Mouse (Mus musculus) G1E (cell line): Measurements from ENCODE around the gene Plbd2. TPM values are rescaled to one million over a fixed set of nuclear protein-coding genes. Genes with fewer than 3 reads are reported as not detected.

Source experiments
- ATAC-seq: 2 replicates; pipeline ENCODE4 v1.8.0; 2016; ENCODE audit warnings: mild to moderate bottlenecking; ENCODE audit not compliant: insufficient number of reproducible peaks, poor library complexity, low FRiP score, severe bottlenecking; ENCODE audit errors: extremely low read depth
- DNase-seq: peaks from one replicate; pipeline ENCODE4 v3.0.0; 2012; ENCODE audit warnings: low spot score
- H3K27me3 ChIP-seq: 2 replicates; pipeline ENCODE4 v1.6.1; 2012; ENCODE audit warnings: mild to moderate bottlenecking, low read length, inconsistent platforms; ENCODE audit not compliant: insufficient read depth
- H3K36me3 ChIP-seq: replicated peaks from 2 replicates; pipeline ENCODE3; 2012; ENCODE audit warnings: mild to moderate bottlenecking, inconsistent platforms
- H3K4me1 ChIP-seq: 2 replicates; pipeline ENCODE4 v1.6.1; 2012; ENCODE audit warnings: low read depth, low read length, inconsistent platforms, mixed read lengths; ENCODE audit not compliant: insufficient read depth
- H3K4me3 ChIP-seq: 2 replicates; pipeline ENCODE4 v1.5.1; 2012; ENCODE audit warnings: low read depth, mild to moderate bottlenecking, inconsistent platforms, low read length, moderate library complexity, mixed read lengths
- H3K9me3 ChIP-seq: replicated peaks from 2 replicates; pipeline ENCODE4 v1.6.1; 2012; ENCODE audit warnings: inconsistent platforms
- CTCF ChIP-seq: IDR thresholded peaks from 2 replicates; pipeline ENCODE4 v1.5.1; 2012; ENCODE audit warnings: low read depth, low read length, inconsistent platforms, mixed read lengths
- GATA1 ChIP-seq: IDR thresholded peaks from 2 replicates; pipeline ENCODE4 v1.6.1; 2012; ENCODE audit warnings: borderline replicate concordance, low read length, inconsistent platforms, mixed read lengths
- GATA2 ChIP-seq: IDR thresholded peaks from 2 replicates; pipeline ENCODE4 v1.6.1; 2012; ENCODE audit warnings: low read depth, low read length, inconsistent platforms, borderline replicate concordance
- POLR2AphosphoS5 ChIP-seq: IDR thresholded peaks from 2 replicates; pipeline ENCODE4 v1.6.1; 2012; ENCODE audit warnings: low read depth, low read length, inconsistent platforms; ENCODE audit not compliant: insufficient replicate concordance
- TAL1 ChIP-seq: conservative IDR thresholded peaks from 2 replicates; pipeline ENCODE4 v1.6.1; 2012; ENCODE audit warnings: low read depth, low read length, inconsistent platforms, mixed read lengths
- polyA plus RNA-seq: library from polyadenylated mRNA; stranded (reverse); fragments of >175 nt; gene quantifications from 2 replicates; pipeline ENCODE4 v1.2.3, GENCODE M21; 2012
- total RNA-seq, 2 experiments: library from RNA; stranded (forward) in 1 of 2; stranded (reverse) in 1 of 2; fragments of 200-1000 nt in 1 of 2; fragments of >200 nt in 1 of 2; fragmentation: Nextera tagmentation in 1 of 2; gene quantifications; 2 replicates each; pipeline ENCODE4 v1.2.3; 2014 to 2017

Gene Plbd2
- total and polyA plus RNA-seq, 3 experiments, result 8.7 to 26.1 (median 13.2) TPM

DNA sequence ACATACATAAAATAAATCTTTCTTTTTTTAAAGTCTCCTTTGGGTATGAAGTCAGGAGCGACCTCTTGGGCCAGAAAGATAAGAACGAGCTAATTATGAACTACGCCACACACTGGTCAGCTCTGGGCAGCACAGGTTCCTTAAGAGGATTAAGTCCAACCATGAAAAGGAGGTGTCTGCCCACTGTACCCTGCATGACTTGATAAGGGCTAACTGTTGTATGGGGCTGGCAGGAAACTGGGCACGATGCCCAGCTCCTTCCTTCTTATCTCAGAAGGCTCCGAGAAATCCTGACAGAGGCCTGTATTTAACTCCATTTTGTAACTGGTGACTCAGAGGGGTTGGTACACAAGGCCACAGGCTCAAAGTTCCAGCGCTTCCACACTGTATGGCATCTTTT, 37.6 kb downstream of the Plbd2 start:
- ATAC-seq (no peak), DNase-seq (peak; percentile 42)
- peaks cover 10% of the 10 kb centered on the region; the same call in 1 of the 2 replicates for H3K27me3 ChIP-seq
- no peaks in the 10 kb centered on the region for H3K36me3 ChIP-seq
- peaks cover 3% of the 10 kb centered on the region; the same call in 1 of the 2 replicates for H3K9me3 ChIP-seq
- 0 out of 2 replicates have a peak, but pooled peaks cover 2% of the 10 kb centered on the region for H3K4me1 ChIP-seq
- no peak overlapping the region for H3K4me3 ChIP-seq
- TF ChIP-seq GATA2, result no peak
- no peak for TF ChIP-seq GATA1
- TF ChIP-seq POLR2AphosphoS5, result no peak
- TF ChIP-seq CTCF, result no peak
- TF ChIP-seq TAL1, result 0 out of 2 replicates have a peak, but pooled peaks have one; percentile 21

DNA sequence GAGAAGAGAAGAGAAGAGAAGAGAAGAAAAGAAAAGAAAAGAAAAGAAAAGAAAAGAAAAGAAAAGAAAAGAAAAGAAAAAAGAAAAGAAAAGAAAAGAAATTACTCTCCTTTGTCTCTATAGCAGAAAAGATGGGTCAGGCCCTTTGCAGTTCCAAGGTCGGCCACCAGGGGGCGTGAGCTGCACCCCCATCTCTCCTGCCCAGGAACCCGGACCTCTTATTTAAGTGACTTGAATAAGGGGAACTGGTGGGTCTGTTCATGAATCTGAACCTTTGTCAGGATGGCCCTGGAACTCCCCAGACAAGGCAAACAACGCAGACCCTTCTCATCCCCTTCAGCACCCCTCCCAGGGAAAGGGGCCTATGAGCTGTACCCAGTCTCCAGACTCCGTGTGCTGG, 38.4 kb downstream of the Plbd2 start:
- Histone ChIP-seq H3K27me3 (peaks cover 13% of the 10 kb centered on the region; the same call in 1 of the 2 replicates), H3K4me3 (no peak overlapping the region), H3K4me1 (0 out of 2 replicates have a peak, but pooled peaks cover 2% of the 10 kb centered on the region), H3K9me3 (peaks cover 3% of the 10 kb centered on the region; the same call in 1 of the 2 replicates), H3K36me3 (no peaks in the 10 kb centered on the region)
- DNase-seq (peak; percentile 62), ATAC-seq (no peak)
- TF ChIP-seq CTCF (peak; percentile 92), POLR2AphosphoS5 (no peak)

DNA sequence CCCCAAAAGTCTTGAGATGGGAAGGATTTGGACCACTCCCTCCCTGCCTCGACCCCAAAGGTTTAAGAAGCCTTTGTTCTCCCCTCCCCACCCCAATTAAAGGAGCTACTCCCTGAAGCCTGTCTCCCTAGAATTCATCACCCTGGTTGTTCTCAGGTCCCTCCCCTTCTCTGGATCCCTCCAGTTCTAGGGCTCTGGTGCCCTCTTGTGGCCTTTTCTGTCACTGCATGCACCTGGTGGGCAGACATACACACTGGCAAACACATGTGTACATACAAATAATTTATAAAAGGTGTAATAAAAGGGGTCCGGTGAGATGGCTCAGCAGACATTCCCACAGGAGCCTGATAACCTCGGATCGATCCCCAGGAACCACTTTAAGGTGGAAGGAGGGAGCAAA, 39.1 kb downstream of the Plbd2 start:
- ATAC-seq (no peak), DNase-seq (no peak)
- no peak for TF ChIP-seq TAL1
- TF ChIP-seq GATA1, result no peak
- TF ChIP-seq POLR2AphosphoS5, result no peak
- TF ChIP-seq CTCF, result peak; percentile 60
- no peak for TF ChIP-seq GATA2
- peaks cover 17% of the 10 kb centered on the region; the same call in 1 of the 2 replicates for H3K27me3 ChIP-seq
- peaks cover 3% of the 10 kb centered on the region; the same call in 1 of the 2 replicates for H3K9me3 ChIP-seq
- no peaks in the 10 kb centered on the region for H3K36me3 ChIP-seq
- H3K4me1 ChIP-seq, result peaks cover 3% of the 10 kb centered on the region; the same call in 1 of the 2 replicates
- no peak overlapping the region for H3K4me3 ChIP-seq

DNA sequence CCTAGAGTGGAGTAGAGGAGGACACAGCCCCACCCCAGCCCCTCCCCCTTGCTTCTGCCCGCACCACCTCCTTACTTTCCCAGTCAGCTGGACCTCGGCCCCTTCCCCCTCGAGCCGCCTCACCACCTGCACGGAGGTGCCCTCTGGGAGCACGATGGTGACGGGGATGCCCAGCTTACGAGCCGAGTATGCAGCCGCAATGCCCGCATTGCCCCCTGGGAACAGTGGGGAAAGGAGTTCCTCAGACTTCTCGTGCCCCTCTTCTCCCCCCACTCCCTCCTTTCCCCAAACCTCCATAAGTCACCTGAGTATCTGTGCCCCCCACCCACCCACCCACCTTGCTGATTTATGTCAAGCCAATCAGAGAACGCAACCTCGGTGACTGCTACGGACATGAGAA, 41.5 kb downstream of the Plbd2 start:
- no peak for DNase-seq
- Histone ChIP-seq H3K4me3 (no peak overlapping the region), H3K36me3 (peaks cover 1% of the 10 kb centered on the region), H3K4me1 (peaks cover 11% of the 10 kb centered on the region), H3K9me3 (peaks cover 3% of the 10 kb centered on the region; the same call in 1 of the 2 replicates), H3K27me3 (peaks cover 15% of the 10 kb centered on the region; the same call in 1 of the 2 replicates)
- no peak for TF ChIP-seq GATA2
- no peak for TF ChIP-seq GATA1
- TF ChIP-seq TAL1, result no peak
- no peak for ATAC-seq

- Histone ChIP-seq H3K4me1 (peaks cover 30% of the 10 kb centered on the region), H3K27me3 (peaks cover 21% of the 10 kb centered on the region), H3K9me3 (peaks cover under 1% of the 10 kb centered on the region; the same call in 1 of the 2 replicates), H3K4me3 (no peak overlapping the region), H3K36me3 (peaks cover 1% of the 10 kb centered on the region)
- no peak for ATAC-seq
- no peak for DNase-seq
- no peak for TF ChIP-seq POLR2AphosphoS5
- TF ChIP-seq CTCF, result no peak
- TF ChIP-seq TAL1, result no peak
- no peak for TF ChIP-seq GATA1
- TF ChIP-seq GATA2, result no peak
Measured at GRCm38 (mm10) chr5:120459133-120459532, 44.3 kb downstream of the Plbd2 start.

DNA sequence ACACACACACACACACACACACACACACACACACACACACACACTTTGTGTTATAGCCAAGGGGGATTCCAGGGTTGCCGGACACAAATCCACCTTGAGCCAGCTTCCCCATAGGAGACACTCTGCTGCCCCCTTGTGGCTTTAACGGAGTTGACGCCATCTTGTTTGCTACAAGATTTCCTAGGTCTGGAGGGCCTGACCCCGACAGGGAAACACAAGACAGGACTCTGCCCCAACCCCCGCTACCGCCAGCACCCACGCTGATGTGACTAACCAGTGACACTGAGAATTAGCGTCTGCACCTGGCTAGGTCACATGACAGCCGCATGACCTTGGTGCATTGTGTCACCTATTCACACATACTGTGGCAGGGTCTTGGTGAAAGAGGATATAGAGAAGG, 45.8 kb downstream of the Plbd2 start:
- H3K9me3 ChIP-seq, result no peaks in the 10 kb centered on the region
- DNase-seq (peak; percentile 70), ATAC-seq (no peak)
- no peak overlapping the region for H3K4me3 ChIP-seq
- H3K4me1 ChIP-seq, result peaks cover 30% of the 10 kb centered on the region
- H3K27me3 ChIP-seq, result peaks cover 21% of the 10 kb centered on the region
- peaks cover 1% of the 10 kb centered on the region for H3K36me3 ChIP-seq
- TF ChIP-seq CTCF (peak; percentile 64; the same call in 1 of the 2 replicates), TAL1 (no peak)

DNA sequence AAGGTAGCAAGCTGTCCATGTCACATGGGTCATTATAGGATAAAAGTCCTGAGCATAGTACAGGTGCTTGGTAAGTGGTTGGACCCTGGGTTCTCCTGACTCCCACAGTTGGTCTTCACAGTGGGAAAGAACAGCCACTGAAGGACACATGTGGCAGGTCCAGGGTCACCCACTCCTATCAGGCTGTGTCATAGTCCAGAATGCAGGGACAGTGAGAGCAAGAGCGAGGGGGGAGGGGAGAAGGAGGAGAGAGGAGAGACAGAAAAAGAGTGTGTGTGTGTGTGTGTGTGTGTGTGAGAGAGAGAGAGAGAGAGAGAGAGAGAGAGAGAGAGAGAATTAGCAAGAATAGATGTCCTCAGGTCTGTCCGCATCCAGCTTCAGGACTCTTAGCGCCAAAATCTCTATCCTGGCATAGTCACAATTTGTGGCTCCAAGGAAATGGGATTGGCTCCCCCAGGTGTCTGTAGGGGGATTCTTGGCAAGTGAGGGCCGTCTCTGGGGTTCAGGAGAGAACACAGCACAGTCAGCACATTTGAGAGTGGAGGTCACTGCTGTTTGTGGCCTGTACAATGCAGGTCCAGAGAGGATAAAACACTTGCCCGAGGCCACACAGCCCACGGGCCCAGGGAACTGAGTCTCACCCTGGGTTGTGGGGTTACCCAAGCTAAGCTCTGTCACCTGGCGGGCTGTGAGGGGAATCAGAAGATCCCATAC, 46.4 kb downstream of the Plbd2 start:
- ATAC-seq, result no peak
- Histone ChIP-seq H3K36me3 (peaks cover 1% of the 10 kb centered on the region), H3K4me1 (peaks cover 30% of the 10 kb centered on the region), H3K4me3 (no peak overlapping the region), H3K9me3 (no peaks in the 10 kb centered on the region), H3K27me3 (peaks cover 21% of the 10 kb centered on the region)
- TF ChIP-seq POLR2AphosphoS5, result no peak
- TF ChIP-seq TAL1, result no peak
- no peak for TF ChIP-seq CTCF
- no peak for TF ChIP-seq GATA2
- TF ChIP-seq GATA1, result no peak
- no peak for DNase-seq
